In genomic region chr4:63483741-63484140, GRCm38 (mm10) we compare ENCODE assay signal across 25 mouse cellular contexts.
"Had no signal": no experiment of that assay in that cellular context is flagged by ENCODE, and none has a peak within 500 bp of the region (broad histone marks: within the 10 kb centered on the region; RNA-seq: fewer than 3 reads in every experiment).

No protein-coding gene starts in this region.

- DNase-seq: gastrocnemius, postnatal 14 days; gastrocnemius, postnatal 36 days; heart, adult 11 months; heart, adult 2 months; heart, postnatal 14 days; heart, postnatal 36 days; kidney, adult 11 months; kidney, adult 2 months; kidney, adult 9 months; kidney, postnatal 14 days; kidney, postnatal 36 days; layer of hippocampus, adult 9-11 months; layer of hippocampus, postnatal 36 days; liver had no signal

- H3K27ac ChIP-seq: heart, adult 2 months; heart, embryonic 13.5 days; heart, embryonic 15.5 days; hindbrain, embryonic 13.5 days; hindbrain, embryonic 15.5 days; hindbrain, postnatal 0 days; kidney, embryonic 15.5 days; kidney, postnatal 0 days; limb, embryonic 10.5 days; limb, embryonic 12.5 days had no signal

- H3K4me2 ChIP-seq: heart, embryonic 11.5 days; heart, embryonic 13.5 days; heart, embryonic 15.5 days; hindbrain, embryonic 13.5 days; hindbrain, embryonic 15.5 days; kidney, embryonic 15.5 days; limb, embryonic 12.5 days; liver, embryonic 11.5 days had no signal

- H3K9ac ChIP-seq: heart, embryonic 13.5 days; heart, embryonic 15.5 days; hindbrain, embryonic 13.5 days; hindbrain, embryonic 15.5 days; kidney, embryonic 15.5 days; limb, embryonic 12.5 days had no signal

- ATAC-seq: hindbrain, postnatal 0 days had no signal

- H3K9me3 ChIP-seq: heart, embryonic 13.5 days; heart, embryonic 15.5 days; hindbrain, embryonic 13.5 days; hindbrain, embryonic 15.5 days; kidney, embryonic 15.5 days; limb, embryonic 10.5 days; limb, embryonic 12.5 days had no signal

- H3K27me3 ChIP-seq: heart, embryonic 13.5 days; heart, embryonic 15.5 days; hindbrain, embryonic 13.5 days; hindbrain, embryonic 15.5 days; kidney, embryonic 15.5 days; limb, embryonic 12.5 days had no signal

- H3K4me3 ChIP-seq: heart, adult 2 months; heart, embryonic 13.5 days; heart, embryonic 15.5 days; hindbrain, embryonic 13.5 days; hindbrain, embryonic 15.5 days; kidney, embryonic 15.5 days; limb, embryonic 10.5 days; limb, embryonic 12.5 days had no signal

- H3K36me3 ChIP-seq: heart, embryonic 13.5 days; heart, embryonic 15.5 days; hindbrain, embryonic 13.5 days; hindbrain, embryonic 15.5 days; kidney, embryonic 15.5 days; limb, embryonic 10.5 days; limb, embryonic 12.5 days had no signal
